Mouse (Mus musculus): ENCODE data around the gene Pde10a.

Pde10a gene

GRCm38 (mm10) chr17:8526815-8527261, 1.7 kb downstream of the Pde10a start:
- peak; percentile 63 for DNase-seq

- no peak for DNase-seq
Measured at GRCm38 (mm10) chr17:8528641-8529040, 3.5 kb downstream of the Pde10a start.

- no peak for DNase-seq
Measured at GRCm38 (mm10) chr17:8532609-8533008, 7.4 kb downstream of the Pde10a start.

- DNase-seq, result no peak
Measured at GRCm38 (mm10) chr17:8533828-8534227, 8.7 kb downstream of the Pde10a start.

- DNase-seq, result no peak
Measured at GRCm38 (mm10) chr17:8536522-8536921, 11.3 kb downstream of the Pde10a start.

GRCm38 (mm10) chr17:8538102-8538501, 12.9 kb downstream of the Pde10a start:
- no peak for DNase-seq

GRCm38 (mm10) chr17:8541974-8542538, 16.9 kb downstream of the Pde10a start:
- DNase-seq, result no peak

- DNase-seq, result no peak
Measured at GRCm38 (mm10) chr17:8546366-8546765, 21.2 kb downstream of the Pde10a start.

GRCm38 (mm10) chr17:8548733-8549132, 23.6 kb downstream of the Pde10a start:
- DNase-seq, result no peak

GRCm38 (mm10) chr17:8551641-8552040, 26.5 kb downstream of the Pde10a start:
- DNase-seq, result no peak

GRCm38 (mm10) chr17:8552346-8553035, 27.3 kb downstream of the Pde10a start:
- no peak for DNase-seq

- DNase-seq, result no peak
Measured at GRCm38 (mm10) chr17:8553601-8554000, 28.4 kb downstream of the Pde10a start.

GRCm38 (mm10) chr17:8554219-8554618, 29.0 kb downstream of the Pde10a start:
- no peak for DNase-seq

GRCm38 (mm10) chr17:8555785-8556184, 30.6 kb downstream of the Pde10a start:
- DNase-seq, result no peak

GRCm38 (mm10) chr17:8556223-8556622, 31.1 kb downstream of the Pde10a start:
- no peak for DNase-seq

- DNase-seq, result no peak
Measured at GRCm38 (mm10) chr17:8557926-8558325, 32.8 kb downstream of the Pde10a start.

- DNase-seq, result no peak
Measured at GRCm38 (mm10) chr17:8562101-8562885, 37.1 kb downstream of the Pde10a start.

- no peak for DNase-seq
Measured at GRCm38 (mm10) chr17:8562886-8563280, 37.7 kb downstream of the Pde10a start.

- no peak for DNase-seq
Measured at GRCm38 (mm10) chr17:8566850-8567249, 41.7 kb downstream of the Pde10a start, which contains the start of gene Gm17087. Gene Gm17087, minus strand, starts transcription at chr17:8566950.

GRCm38 (mm10) chr17:8573542-8574260, 48.5 kb downstream of the Pde10a start:
- DNase-seq, result no peak

GRCm38 (mm10) chr17:8580360-8580759, 55.2 kb downstream of the Pde10a start:
- DNase-seq, result peak; percentile 31

- peak; percentile 29 for DNase-seq
Measured at GRCm38 (mm10) chr17:8581579-8581978, 56.4 kb downstream of the Pde10a start.
